ENCODE assay signal across 9 mouse cellular contexts in the genomic region with DNA sequence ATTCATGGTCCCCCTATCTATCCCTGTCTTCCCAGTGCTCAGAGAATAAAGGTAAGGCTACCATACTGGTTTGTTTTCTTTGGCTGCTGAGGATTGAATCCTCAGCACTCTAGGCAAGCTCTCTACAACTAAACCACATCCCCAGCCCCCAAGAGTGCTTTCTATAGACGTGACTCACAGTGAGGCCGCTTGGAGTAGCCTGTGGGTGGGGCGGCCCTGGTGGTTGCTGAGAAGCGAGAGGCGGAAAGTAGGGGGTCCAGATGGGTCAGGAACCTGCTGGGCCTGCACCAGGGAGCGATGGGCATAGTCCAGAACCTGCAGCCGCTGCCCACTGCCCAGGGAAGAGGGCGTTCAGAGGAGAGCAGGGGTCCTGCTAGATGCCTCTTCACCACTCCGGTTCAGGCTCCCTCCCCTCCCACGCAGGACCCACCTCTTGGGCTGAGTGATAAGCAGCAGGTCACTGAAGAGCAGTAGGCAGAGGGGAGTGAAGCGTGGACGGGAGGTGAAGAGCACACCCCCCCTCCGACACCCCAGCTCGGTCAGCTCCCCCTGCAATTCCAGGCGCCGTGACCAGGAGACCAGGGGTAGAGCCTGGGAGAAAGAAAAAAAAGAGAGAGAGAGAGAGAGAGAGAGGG. TPM values are rescaled to one million over a fixed set of nuclear protein-coding genes. Genes with fewer than 3 reads are reported as not detected.
A peak's percentile ranks its signal among the peaks of the same experiment; 100 is the strongest.
DNase-seq lines count a peak whose midpoint lies in the region; ATAC-seq and TF ChIP-seq lines count a peak whose summit lies in the region.
"Had no signal": no experiment of that assay in that cellular context is flagged by ENCODE, and none has a peak within 500 bp of the region (broad histone marks: within the 10 kb centered on the region; RNA-seq: fewer than 3 reads in every experiment).

No protein-coding gene starts in this region.

- 26% methylated on average over 13 of the region's 16 CpGs for WGBS in lung, postnatal 0 days
- WGBS in forebrain, embryonic 13.5 days, result 9% methylated on average over 16 of the region's 16 CpGs
- 6% methylated on average over 14 of the region's 16 CpGs for WGBS in limb, embryonic 10.5 days
- 17% methylated on average over 13 of the region's 16 CpGs for WGBS in stomach, embryonic 15.5 days

- H3K4me2 ChIP-seq in lung, postnatal 0 days (replicated peaks; ENCODE audit: low read depth, low read length), result peak overlapping the region; percentile 25; the same call in 1 of the 2 replicates
- H3K4me2 ChIP-seq in forebrain, embryonic 13.5 days, result peak overlapping the region; percentile 49
- peak overlapping the region; percentile 46 for H3K4me2 ChIP-seq in stomach, embryonic 15.5 days

- no peak overlapping the region for H3K27ac ChIP-seq in lung, postnatal 0 days (ENCODE audit: low read length)
- no peak overlapping the region for H3K27ac ChIP-seq in forebrain, embryonic 13.5 days
- H3K27ac ChIP-seq in limb, embryonic 10.5 days, result no peak overlapping the region; the same call in 1 of the 2 replicates
- no peak overlapping the region for H3K27ac ChIP-seq in stomach, embryonic 15.5 days

- ATAC-seq in lung, postnatal 0 days, result peak; percentile 48; the same call in 1 of the 2 replicates
- no peak for ATAC-seq in forebrain, embryonic 13.5 days
- peak; percentile 19; the same call in 1 of the 2 replicates for ATAC-seq in stomach, embryonic 15.5 days (ENCODE audit: insufficient read depth, low FRiP score, low read depth)

- H3K36me3 ChIP-seq in lung, postnatal 0 days (ENCODE audit: insufficient read depth, low read length), result no peaks in the 10 kb centered on the region; the same call in 1 of the 2 replicates
- H3K36me3 ChIP-seq in forebrain, embryonic 13.5 days (ENCODE audit: poor library complexity, severe bottlenecking), result no peaks in the 10 kb centered on the region; the same call in 1 of the 2 replicates
- H3K36me3 ChIP-seq in limb, embryonic 10.5 days, result 0 out of 2 replicates have a peak, but pooled peaks cover 4% of the 10 kb centered on the region
- H3K36me3 ChIP-seq in stomach, embryonic 15.5 days, result peaks cover 3% of the 10 kb centered on the region; the same call in 1 of the 2 replicates

- no peak for TF ChIP-seq CTCF in lung, postnatal 0 days (IDR thresholded peaks at IDR 0.05)

- H3K9ac ChIP-seq in lung, postnatal 0 days (replicated peaks; ENCODE audit: low read depth), result no peak overlapping the region
- peak overlapping the region; percentile 55 for H3K9ac ChIP-seq in forebrain, embryonic 13.5 days
- H3K9ac ChIP-seq in stomach, embryonic 15.5 days, result no peak overlapping the region

- no peaks in the 10 kb centered on the region for H3K4me1 ChIP-seq in lung, postnatal 0 days (ENCODE audit: insufficient read depth, low read depth, low read length)
- H3K4me1 ChIP-seq in forebrain, embryonic 13.5 days, result peaks cover 3% of the 10 kb centered on the region; the same call in 1 of the 2 replicates
- H3K4me1 ChIP-seq in limb, embryonic 10.5 days, result peaks cover 14% of the 10 kb centered on the region
- 0 out of 2 replicates have a peak, but pooled peaks cover 5% of the 10 kb centered on the region for H3K4me1 ChIP-seq in stomach, embryonic 15.5 days

- H3K9me3 ChIP-seq in lung, postnatal 0 days (ENCODE audit: low read length), result no peaks in the 10 kb centered on the region
- H3K9me3 ChIP-seq in forebrain, embryonic 13.5 days (replicated peaks), result no peaks in the 10 kb centered on the region
- no peaks in the 10 kb centered on the region for H3K9me3 ChIP-seq in limb, embryonic 10.5 days (replicated peaks)
- H3K9me3 ChIP-seq in stomach, embryonic 15.5 days, result no peaks in the 10 kb centered on the region

- TF ChIP-seq EP300 in lung, postnatal 0 days (IDR thresholded peaks at IDR 0.05), result no peak

- H3K4me3 ChIP-seq in lung, postnatal 0 days (ENCODE audit: low read depth, low read length), result no peak overlapping the region
- H3K4me3 ChIP-seq in forebrain, embryonic 13.5 days, result peak overlapping the region; percentile 28
- H3K4me3 ChIP-seq in limb, embryonic 10.5 days, result peak overlapping the region; percentile 26
- peak overlapping the region; percentile 23 for H3K4me3 ChIP-seq in stomach, embryonic 15.5 days (replicated peaks)

- H3K27me3 ChIP-seq in lung, postnatal 0 days (replicated peaks; ENCODE audit: insufficient read depth, low read length), result no peaks in the 10 kb centered on the region
- H3K27me3 ChIP-seq in forebrain, embryonic 13.5 days, result peaks cover 27% of the 10 kb centered on the region
- peaks cover 63% of the 10 kb centered on the region for H3K27me3 ChIP-seq in limb, embryonic 10.5 days (ENCODE audit: low read depth, poor library complexity, severe bottlenecking)
- H3K27me3 ChIP-seq in stomach, embryonic 15.5 days (replicated peaks), result 0 out of 2 replicates have a peak, but pooled peaks cover 12% of the 10 kb centered on the region

- peak; percentile 25 for DNase-seq in lung, postnatal 0 days (ENCODE audit: low spot score)
- no peak for DNase-seq in lung, postnatal 14 days
- DNase-seq in limb, embryonic 10.5 days (ENCODE audit: low spot score), result no peak
- DNase-seq in gastrocnemius, postnatal 10 days, result no peak
- no peak for DNase-seq in urinary bladder, postnatal 10 days (ENCODE audit: low spot score)
- DNase-seq in adrenal gland, postnatal 4 days (ENCODE audit: low spot score in 2 of 2), result no peak

RNA-seq across cellular contexts. Expression of a gene that starts 10.4 kb away (rescaled TPM):
- polyA plus RNA-seq in lung, postnatal 0 days (2015; fragmentation: Nextera tagmentation; extraction: Ambion mirVana), result 24.2 and 30.7 TPM in 2 replicates
- polyA plus RNA-seq in forebrain, embryonic 13.5 days (2015; fragmentation: Nextera tagmentation; extraction: Ambion mirVana), result 5.9 and 6.8 TPM in 2 replicates
- 8.0 and 9.0 TPM in 2 replicates for polyA plus RNA-seq in limb, embryonic 10.5 days (2016; fragmentation: Nextera tagmentation; extraction: Ambion mirVana)
- 8.5 and 8.8 TPM in 2 replicates for polyA plus RNA-seq in stomach, embryonic 15.5 days (2015; fragmentation: Nextera tagmentation; extraction: Ambion mirVana)
- 10 to 100 TPM; 13.0 to 17.1 TPM for total RNA-seq in gastrocnemius, postnatal 10 days (2021)
- 10 to 100 TPM; 28.6 to 29.5 TPM for total RNA-seq in adrenal gland, postnatal 4 days (2021)

RNA-seq across cellular contexts. Expression of a gene that starts 20.0 kb away (rescaled TPM):
- not detected in 2 replicates for polyA plus RNA-seq in lung, postnatal 0 days (2015; fragmentation: Nextera tagmentation; extraction: Ambion mirVana)
- 0.23 TPM in 1 of 2 replicates, not detected in the other for polyA plus RNA-seq in forebrain, embryonic 13.5 days (2015; fragmentation: Nextera tagmentation; extraction: Ambion mirVana)
- not detected in 2 replicates for polyA plus RNA-seq in limb, embryonic 10.5 days (2016; fragmentation: Nextera tagmentation; extraction: Ambion mirVana)
- polyA plus RNA-seq in stomach, embryonic 15.5 days (2015; fragmentation: Nextera tagmentation; extraction: Ambion mirVana), result not detected in 2 replicates
- not detected for total RNA-seq in gastrocnemius, postnatal 10 days (2021)
- 1 to 10 TPM; 1.5 TPM for total RNA-seq in adrenal gland, postnatal 4 days (2021)
- total RNA-seq: layer of hippocampus, adult 18-20 months had no signal

RNA-seq across cellular contexts. Expression of a gene that starts 21.0 kb away (rescaled TPM):
- 4.3 and 5.5 TPM in 2 replicates for polyA plus RNA-seq in lung, postnatal 0 days (2015; fragmentation: Nextera tagmentation; extraction: Ambion mirVana)
- 1.2 and 1.4 TPM in 2 replicates for polyA plus RNA-seq in forebrain, embryonic 13.5 days (2015; fragmentation: Nextera tagmentation; extraction: Ambion mirVana)
- 2.4 and 3.2 TPM in 2 replicates for polyA plus RNA-seq in limb, embryonic 10.5 days (2016; fragmentation: Nextera tagmentation; extraction: Ambion mirVana)
- polyA plus RNA-seq in stomach, embryonic 15.5 days (2015; fragmentation: Nextera tagmentation; extraction: Ambion mirVana), result 5.1 and 5.3 TPM in 2 replicates
- 1 to 10 TPM; 2.3 to 3.7 TPM for total RNA-seq in gastrocnemius, postnatal 10 days (2021)
- total RNA-seq in adrenal gland, postnatal 4 days (2021), result 1 to 10 TPM; 5.8 to 5.9 TPM

RNA-seq across cellular contexts. Expression of a gene that starts 28.1 kb away (rescaled TPM):
- 16.0 and 18.3 TPM in 2 replicates for polyA plus RNA-seq in lung, postnatal 0 days (2015; fragmentation: Nextera tagmentation; extraction: Ambion mirVana)
- 46.8 and 49.3 TPM in 2 replicates for polyA plus RNA-seq in forebrain, embryonic 13.5 days (2015; fragmentation: Nextera tagmentation; extraction: Ambion mirVana)
- polyA plus RNA-seq in limb, embryonic 10.5 days (2016; fragmentation: Nextera tagmentation; extraction: Ambion mirVana), result 88.6 and 115 TPM in 2 replicates
- 55.9 and 63.0 TPM in 2 replicates for polyA plus RNA-seq in stomach, embryonic 15.5 days (2015; fragmentation: Nextera tagmentation; extraction: Ambion mirVana)
- total RNA-seq in gastrocnemius, postnatal 10 days (2021), result 10 to 100 TPM; 45.0 to 57.6 TPM
- total RNA-seq in adrenal gland, postnatal 4 days (2021), result 10 to 100 TPM; 19.4 to 20.1 TPM

RNA-seq across cellular contexts. Expression of a gene that starts 45.5 kb away (rescaled TPM):
- 741 and 807 TPM in 2 replicates for polyA plus RNA-seq in lung, postnatal 0 days (2015; fragmentation: Nextera tagmentation; extraction: Ambion mirVana)
- 787 and 887 TPM in 2 replicates for polyA plus RNA-seq in forebrain, embryonic 13.5 days (2015; fragmentation: Nextera tagmentation; extraction: Ambion mirVana)
- polyA plus RNA-seq in limb, embryonic 10.5 days (2016; fragmentation: Nextera tagmentation; extraction: Ambion mirVana), result 1,058 and 1,266 TPM in 2 replicates
- 1,013 and 1,066 TPM in 2 replicates for polyA plus RNA-seq in stomach, embryonic 15.5 days (2015; fragmentation: Nextera tagmentation; extraction: Ambion mirVana)
- total RNA-seq in gastrocnemius, postnatal 10 days (2021), result 1,000 to 10,000 TPM in 1 of 2 experiments, 100 to 1,000 TPM in 1; 992 to 1,013 TPM
- 1,000 to 10,000 TPM; 1,502 to 1,552 TPM for total RNA-seq in adrenal gland, postnatal 4 days (2021)
